Comparison of ENCODE assay signal across 17 mouse cellular contexts in genomic region chr11:73108195-73108897, GRCm38 (mm10). TPM values are rescaled to one million over a fixed set of nuclear protein-coding genes. Genes with fewer than 3 reads are reported as not detected.
DNase-seq lines count a peak whose midpoint lies in the region; ATAC-seq lines count a peak whose summit lies in the region.
"Had no signal": no experiment of that assay in that cellular context is flagged by ENCODE, and none has a peak within 500 bp of the region (broad histone marks: within the 10 kb centered on the region; RNA-seq: fewer than 3 reads in every experiment).

No protein-coding gene starts in this region.

- intact Hi-C loops in heart, postnatal 14 days (cut with DNase I) = no loop called here

- DNase-seq in heart, postnatal 14 days = no peak
- peak; percentile 57 for DNase-seq in CD4-positive helper T cell, adult 2 months (ENCODE audit: low read depth, low spot score)
- DNase-seq in c-Kit-positive CD71-positive TER-119-positive erythroid progenitor cells, embryonic 14.5 days (ENCODE audit: low spot score) = no peak
- DNase-seq: cerebellum, postnatal 25 days; heart, postnatal 36 days; kidney, adult 18-20 months; right cerebral cortex, postnatal 4 days had no signal

- H3K4me3 ChIP-seq in heart, embryonic 13.5 days = no peak overlapping the region
- peak overlapping the region; percentile 4 for H3K4me3 ChIP-seq in megakaryocyte, embryonic 14.5 days (replicated peaks)
- no peak overlapping the region for H3K4me3 ChIP-seq in neural tube, embryonic 15.5 days (replicated peaks)
- no peak overlapping the region for H3K4me3 ChIP-seq in kidney, embryonic 16.5 days (ENCODE audit: low read length)
- H3K4me3 ChIP-seq: embryonic facial prominence, embryonic 15.5 days had no signal

- H3K4me2 ChIP-seq in heart, embryonic 13.5 days = no peak overlapping the region
- no peak overlapping the region for H3K4me2 ChIP-seq in neural tube, embryonic 15.5 days
- H3K4me2 ChIP-seq in kidney, embryonic 16.5 days (replicated peaks; ENCODE audit: low read depth, low read length) = no peak overlapping the region
- H3K4me2 ChIP-seq: embryonic facial prominence, embryonic 15.5 days had no signal

- no peak for ATAC-seq in heart, embryonic 13.5 days (ENCODE audit: extremely low read depth, insufficient number of reproducible peaks, low FRiP score, low TSS enrichment)
- peak; percentile 77 for ATAC-seq in common myeloid progenitor, adult 5-6 weeks (replicated peaks; ENCODE audit: low read depth, poor library complexity, severe bottlenecking)
- no peak for ATAC-seq in neural tube, embryonic 15.5 days (ENCODE audit: low FRiP score)
- no peak for ATAC-seq in kidney, embryonic 16.5 days (ENCODE audit: low FRiP score, low TSS enrichment)
- ATAC-seq: forebrain, embryonic 16.5 days; midbrain, embryonic 16.5 days had no signal

- H3K27ac ChIP-seq in heart, embryonic 13.5 days (replicated peaks) = no peak overlapping the region
- no peak overlapping the region for H3K27ac ChIP-seq in neural tube, embryonic 15.5 days (replicated peaks)
- no peak overlapping the region for H3K27ac ChIP-seq in kidney, embryonic 16.5 days (ENCODE audit: low read length)
- H3K27ac ChIP-seq: embryonic facial prominence, embryonic 15.5 days; liver, embryonic 14.5 days had no signal

- H3K4me1 ChIP-seq in heart, embryonic 13.5 days = peaks cover 21% of the 10 kb centered on the region
- peaks cover 73% of the 10 kb centered on the region for H3K4me1 ChIP-seq in megakaryocyte, embryonic 14.5 days
- no peaks in the 10 kb centered on the region for H3K4me1 ChIP-seq in neural tube, embryonic 15.5 days
- no peaks in the 10 kb centered on the region for H3K4me1 ChIP-seq in kidney, embryonic 16.5 days (ENCODE audit: insufficient read depth, low read length)
- H3K4me1 ChIP-seq: embryonic facial prominence, embryonic 15.5 days had no signal

- no peaks in the 10 kb centered on the region for H3K9me3 ChIP-seq in heart, embryonic 13.5 days
- no peaks in the 10 kb centered on the region for H3K9me3 ChIP-seq in megakaryocyte, embryonic 14.5 days
- no peaks in the 10 kb centered on the region for H3K9me3 ChIP-seq in neural tube, embryonic 15.5 days (replicated peaks)
- no peaks in the 10 kb centered on the region for H3K9me3 ChIP-seq in kidney, embryonic 16.5 days (ENCODE audit: low read length)
- H3K9me3 ChIP-seq: embryonic facial prominence, embryonic 15.5 days had no signal

- H3K27me3 ChIP-seq in heart, embryonic 13.5 days (replicated peaks) = no peaks in the 10 kb centered on the region; the same call in 1 of the 2 replicates
- H3K27me3 ChIP-seq in megakaryocyte, embryonic 14.5 days (replicated peaks) = peaks cover 14% of the 10 kb centered on the region
- no peaks in the 10 kb centered on the region for H3K27me3 ChIP-seq in neural tube, embryonic 15.5 days (replicated peaks)
- H3K27me3 ChIP-seq in kidney, embryonic 16.5 days (ENCODE audit: insufficient read depth, low read length) = no peaks in the 10 kb centered on the region
- H3K27me3 ChIP-seq: CH12.LX; embryonic facial prominence, embryonic 15.5 days had no signal

- H3K36me3 ChIP-seq in heart, embryonic 13.5 days = no peaks in the 10 kb centered on the region
- H3K36me3 ChIP-seq in megakaryocyte, embryonic 14.5 days (replicated peaks; ENCODE audit: low read length) = no peaks in the 10 kb centered on the region
- H3K36me3 ChIP-seq in neural tube, embryonic 15.5 days = no peaks in the 10 kb centered on the region
- H3K36me3 ChIP-seq in kidney, embryonic 16.5 days (ENCODE audit: insufficient read depth, low read length) = no peaks in the 10 kb centered on the region
- H3K36me3 ChIP-seq: embryonic facial prominence, embryonic 15.5 days had no signal

- WGBS in heart, embryonic 13.5 days = 61% methylated on average over 5 of the region's 5 CpGs
- WGBS in neural tube, embryonic 15.5 days = 70% methylated on average over 5 of the region's 5 CpGs
- 74% methylated on average over 5 of the region's 5 CpGs for WGBS in kidney, embryonic 16.5 days

- peak overlapping the region; percentile 26; the same call in 1 of the 2 replicates for H3K9ac ChIP-seq in heart, embryonic 13.5 days
- no peak overlapping the region for H3K9ac ChIP-seq in neural tube, embryonic 15.5 days (replicated peaks)
- no peak overlapping the region for H3K9ac ChIP-seq in kidney, embryonic 16.5 days (replicated peaks; ENCODE audit: low read length)
- H3K9ac ChIP-seq: embryonic facial prominence, embryonic 15.5 days; liver, embryonic 14.5 days had no signal

RNA-seq across cellular contexts. Expression of gene Itgae, which starts 18.0 kb away (rescaled TPM):
- polyA plus RNA-seq in heart, embryonic 13.5 days (2015; fragmentation: Nextera tagmentation; extraction: Ambion mirVana) = 0.24 and 0.27 TPM in 2 replicates
- under 1 TPM in 1 of 2 experiments, not detected in 1; 0.20 TPM for total RNA-seq in heart, postnatal 14 days (2021)
- total RNA-seq in common myeloid progenitor, adult 5-6 weeks (2017) = 0.05 TPM in 1 of 2 replicates, not detected in the other
- polyA plus RNA-seq in megakaryocyte, embryonic 14.5 days (2012; ENCODE audit: insufficient read depth, low replicate concordance) = 0.31 TPM in 1 of 2 replicates, not detected in the other
- 0.19 and 2.7 TPM in 2 replicates for polyA plus RNA-seq in neural tube, embryonic 15.5 days (2015; fragmentation: Nextera tagmentation; extraction: Ambion mirVana)
- polyA plus RNA-seq in kidney, embryonic 16.5 days (2015; fragmentation: Nextera tagmentation; extraction: Ambion mirVana) = 0.24 and 0.44 TPM in 2 replicates

RNA-seq across cellular contexts. Expression of gene Haspin, which starts 29.7 kb away (rescaled TPM):
- 11.5 and 11.9 TPM in 2 replicates for polyA plus RNA-seq in heart, embryonic 13.5 days (2015; fragmentation: Nextera tagmentation; extraction: Ambion mirVana)
- 1 to 10 TPM in 1 of 2 experiments, under 1 TPM in 1; 0.81 to 1.3 TPM for total RNA-seq in heart, postnatal 14 days (2021)
- 18.6 and 22.8 TPM in 2 replicates for total RNA-seq in common myeloid progenitor, adult 5-6 weeks (2017)
- polyA plus RNA-seq in megakaryocyte, embryonic 14.5 days (2012; ENCODE audit: insufficient read depth, low replicate concordance) = 4.4 and 12.6 TPM in 2 replicates
- polyA plus RNA-seq in neural tube, embryonic 15.5 days (2015; fragmentation: Nextera tagmentation; extraction: Ambion mirVana) = 2.4 and 5.7 TPM in 2 replicates
- 16.9 and 18.5 TPM in 2 replicates for polyA plus RNA-seq in kidney, embryonic 16.5 days (2015; fragmentation: Nextera tagmentation; extraction: Ambion mirVana)

RNA-seq across cellular contexts. Expression of gene P2rx5, which starts 51.9 kb away (rescaled TPM):
- 1.1 and 2.0 TPM in 2 replicates for polyA plus RNA-seq in heart, embryonic 13.5 days (2015; fragmentation: Nextera tagmentation; extraction: Ambion mirVana)
- 1 to 10 TPM; 6.9 to 7.7 TPM for total RNA-seq in heart, postnatal 14 days (2021)
- total RNA-seq in common myeloid progenitor, adult 5-6 weeks (2017) = not detected in 2 replicates
- polyA plus RNA-seq in megakaryocyte, embryonic 14.5 days (2012; ENCODE audit: insufficient read depth, low replicate concordance) = 0.55 TPM in 1 of 2 replicates, not detected in the other
- polyA plus RNA-seq in neural tube, embryonic 15.5 days (2015; fragmentation: Nextera tagmentation; extraction: Ambion mirVana) = 0.72 and 0.84 TPM in 2 replicates
- 0.81 TPM in 2 replicates for polyA plus RNA-seq in kidney, embryonic 16.5 days (2015; fragmentation: Nextera tagmentation; extraction: Ambion mirVana)
